Mouse (Mus musculus): ENCODE measurements at regions not wholly inside any gene's neighbourhood (a gene's known extent, or its start where the extent isn't known, plus 50 kb on each side); places are given as distances from the start of the nearest gene placed in this dataset.

- TF ChIP-seq GATA4 (IDR thresholded peaks at IDR 0.05; ENCODE audit: insufficient replicate concordance, low read length), result no peak
Measured at GRCm38 (mm10) chr4:137216908-137217497, 60.3 kb upstream of the Wnt4 start.

- no peak for TF ChIP-seq GATA4 (IDR thresholded peaks at IDR 0.05; ENCODE audit: insufficient replicate concordance, low read length)
Measured at GRCm38 (mm10) chr4:137214573-137214972, 62.7 kb upstream of the Wnt4 start.

- TF ChIP-seq GATA4 (IDR thresholded peaks at IDR 0.05; ENCODE audit: insufficient replicate concordance, low read length), result no peak
Measured at GRCm38 (mm10) chr4:137212846-137213245, 64.4 kb upstream of the Wnt4 start.

- TF ChIP-seq GATA4 (IDR thresholded peaks at IDR 0.05; ENCODE audit: insufficient replicate concordance, low read length), result no peak
Measured at GRCm38 (mm10) chr4:137212106-137212505, 65.2 kb upstream of the Wnt4 start.

- TF ChIP-seq GATA4 (IDR thresholded peaks at IDR 0.05; ENCODE audit: insufficient replicate concordance, low read length), result no peak
Measured at GRCm38 (mm10) chr4:137211288-137211687, 66.0 kb upstream of the Wnt4 start.

GRCm38 (mm10) chr4:137210525-137210924 lies 66.8 kb upstream of the Wnt4 start:
- no peak for TF ChIP-seq GATA4 (IDR thresholded peaks at IDR 0.05; ENCODE audit: insufficient replicate concordance, low read length)

GRCm38 (mm10) chr4:137200968-137201367 lies 76.3 kb upstream of the Wnt4 start:
- no peak for TF ChIP-seq GATA4 (IDR thresholded peaks at IDR 0.05; ENCODE audit: insufficient replicate concordance, low read length)

- no peak for TF ChIP-seq GATA4 (IDR thresholded peaks at IDR 0.05; ENCODE audit: insufficient replicate concordance, low read length)
Measured at GRCm38 (mm10) chr4:137200426-137200825, 76.9 kb upstream of the Wnt4 start.

- TF ChIP-seq GATA4 (IDR thresholded peaks at IDR 0.05; ENCODE audit: insufficient replicate concordance, low read length), result no peak
Measured at GRCm38 (mm10) chr4:137196491-137196974, 80.8 kb upstream of the Wnt4 start.

- TF ChIP-seq GATA4 (IDR thresholded peaks at IDR 0.05; ENCODE audit: insufficient replicate concordance, low read length), result no peak
Measured at GRCm38 (mm10) chr4:137194106-137194505, 83.2 kb upstream of the Wnt4 start.

GRCm38 (mm10) chr4:137190625-137191024 lies 86.7 kb upstream of the Wnt4 start:
- no peak for TF ChIP-seq GATA4 (IDR thresholded peaks at IDR 0.05; ENCODE audit: insufficient replicate concordance, low read length)

- TF ChIP-seq GATA4 (IDR thresholded peaks at IDR 0.05; ENCODE audit: insufficient replicate concordance, low read length), result no peak
Measured at GRCm38 (mm10) chr4:137189801-137190200, 87.5 kb upstream of the Wnt4 start.

- no peak for TF ChIP-seq GATA4 (IDR thresholded peaks at IDR 0.05; ENCODE audit: insufficient replicate concordance, low read length)
Measured at GRCm38 (mm10) chr4:137189058-137189457, 88.2 kb upstream of the Wnt4 start.

- TF ChIP-seq GATA4 (IDR thresholded peaks at IDR 0.05; ENCODE audit: insufficient replicate concordance, low read length), result no peak
Measured at GRCm38 (mm10) chr4:137187592-137187991, 89.7 kb upstream of the Wnt4 start.

- no peak for TF ChIP-seq GATA4 (IDR thresholded peaks at IDR 0.05; ENCODE audit: insufficient replicate concordance, low read length)
Measured at GRCm38 (mm10) chr4:137187051-137187450, 90.2 kb upstream of the Wnt4 start.

GRCm38 (mm10) chr4:137185001-137185400 lies 92.3 kb upstream of the Wnt4 start:
- TF ChIP-seq GATA4 (IDR thresholded peaks at IDR 0.05; ENCODE audit: insufficient replicate concordance, low read length), result no peak

- no peak for TF ChIP-seq GATA4 (IDR thresholded peaks at IDR 0.05; ENCODE audit: insufficient replicate concordance, low read length)
Measured at GRCm38 (mm10) chr4:137183181-137183850, 94.0 kb upstream of the Wnt4 start.

Data from liver, adult (tissue).